Mouse (Mus musculus) midbrain, embryonic 13.5 days (tissue): ENCODE measurements around the gene Il12rb1. TPM values are rescaled to one million over a fixed set of nuclear protein-coding genes. Genes with fewer than 3 reads are reported as not detected.

Experiments
- ATAC-seq: fragments of 200-750 bp; cut with Nextera tagmentation; 2 replicates; pipeline ENCODE4 v1.8.0; 2017; ENCODE audit warnings: mild to moderate bottlenecking, moderate TSS enrichment, moderate library complexity
- H3K27ac ChIP-seq: fragments of 300-500 bp; sonication (generic); 2 replicates; pipeline ENCODE4 v1.5.1; 2015; ENCODE audit warnings: inconsistent platforms, mild to moderate bottlenecking, moderate library complexity
- H3K27me3 ChIP-seq: fragments of 300-500 bp; sonication (generic); 2 replicates; pipeline ENCODE4 v1.6.1; 2015; ENCODE audit warnings: mild to moderate bottlenecking, inconsistent platforms
- H3K36me3 ChIP-seq: fragments of 300-500 bp; sonication (generic); 2 replicates; pipeline ENCODE4 v1.6.1; 2015; ENCODE audit warnings: mild to moderate bottlenecking, inconsistent platforms
- H3K4me1 ChIP-seq: fragments of 300-500 bp; sonication (generic); replicated peaks from 2 replicates; pipeline ENCODE4 v1.6.1; 2015; ENCODE audit warnings: inconsistent platforms
- H3K4me2 ChIP-seq: fragments of 300-500 bp; sonication (generic); replicated peaks from 2 replicates; pipeline ENCODE4 v1.6.1; 2015; ENCODE audit warnings: moderate library complexity, mild to moderate bottlenecking, inconsistent platforms
- H3K4me3 ChIP-seq: fragments of 300-500 bp; sonication (generic); replicated peaks from 2 replicates; pipeline ENCODE4 v1.5.1; 2015; ENCODE audit warnings: mild to moderate bottlenecking, inconsistent platforms
- H3K9ac ChIP-seq: fragments of 300-500 bp; sonication (generic); replicated peaks from 2 replicates; pipeline ENCODE4 v1.6.1; 2015; ENCODE audit warnings: mild to moderate bottlenecking, inconsistent platforms
- H3K9me3 ChIP-seq: fragments of 300-500 bp; sonication (generic); 2 replicates; pipeline ENCODE4 v1.6.1; 2016; ENCODE audit warnings: mild to moderate bottlenecking, inconsistent platforms
- WGBS: fragments of 180-500 bp; shearing (Covaris S2); methylation state at CpG from one replicate; pipeline ENCODE4 v1.1.7; 2015; 5-methylcytosine and 5-hydroxymethylcytosine counted together
- polyA plus RNA-seq: library from polyadenylated mRNA; unstranded; fragments of >200 nt; fragmentation: Nextera tagmentation; extraction: Ambion mirVana; gene quantifications from 2 replicates; pipeline ENCODE4 v1.2.1, GENCODE M21; 2015

Gene Il12rb1
- polyA plus RNA-seq, 1 experiment from 2014 or later: not detected

- Histone ChIP-seq H3K4me2 (peak overlapping the region; percentile 77), H3K27me3 (peaks cover 30% of the 10 kb centered on the region), H3K4me1 (peaks cover 52% of the 10 kb centered on the region), H3K36me3 (peaks cover 17% of the 10 kb centered on the region), H3K9me3 (no peaks in the 10 kb centered on the region), H3K4me3 (peak overlapping the region; percentile 57), H3K9ac (peak overlapping the region; percentile 77), H3K27ac (peak overlapping the region; percentile 92)
- under 1% methylated on average over 20 of the region's 20 CpGs for WGBS
- peak; percentile 65 for ATAC-seq
These were observed 15.5 kb upstream of the Il12rb1 start for GRCm38 (mm10) chr8:70792700-70793099.

GRCm38 (mm10) chr8:70794215-70794614, 14.0 kb upstream of the Il12rb1 start:
- 94% methylated on average over 2 of the region's 2 CpGs for WGBS

GRCm38 (mm10) chr8:70795370-70795769, 12.9 kb upstream of the Il12rb1 start:
- ATAC-seq: no peak
- H3K9me3 ChIP-seq: no peaks in the 10 kb centered on the region
- no peak overlapping the region for H3K4me3 ChIP-seq
- H3K9ac ChIP-seq: no peak overlapping the region
- peaks cover 56% of the 10 kb centered on the region for H3K4me1 ChIP-seq
- no peaks in the 10 kb centered on the region for H3K36me3 ChIP-seq
- 0 out of 2 replicates have a peak overlapping the region, but pooled peaks have one; percentile 80 for H3K4me2 ChIP-seq
- WGBS: 94% methylated on average over 2 of the region's 2 CpGs
- no peak overlapping the region for H3K27ac ChIP-seq
- H3K27me3 ChIP-seq: peaks cover 44% of the 10 kb centered on the region

More at GRCm38 (mm10) chr8:70794215-70794614, 14.0 kb upstream of the Il12rb1 start:
- Histone ChIP-seq H3K9me3 (no peaks in the 10 kb centered on the region), H3K27ac (no peak overlapping the region), H3K36me3 (peaks cover 3% of the 10 kb centered on the region; the same call in 1 of the 2 replicates), H3K4me3 (no peak overlapping the region), H3K4me2 (no peak overlapping the region), H3K9ac (no peak overlapping the region), H3K4me1 (peaks cover 57% of the 10 kb centered on the region), H3K27me3 (peaks cover 39% of the 10 kb centered on the region)
- no peak for ATAC-seq

GRCm38 (mm10) chr8:70796403-70797080, 11.7 kb upstream of the Il12rb1 start:
- Histone ChIP-seq H3K27ac (peak overlapping the region; percentile 39), H3K4me3 (peak overlapping the region; percentile 56), H3K4me1 (peaks cover 49% of the 10 kb centered on the region), H3K4me2 (peak overlapping the region; percentile 80), H3K9me3 (no peaks in the 10 kb centered on the region), H3K27me3 (peaks cover 51% of the 10 kb centered on the region), H3K9ac (peak overlapping the region; percentile 76), H3K36me3 (no peaks in the 10 kb centered on the region)
- WGBS: 3% methylated on average over 49 of the region's 54 CpGs
- peak; percentile 7; the same call in 1 of the 2 replicates for ATAC-seq

- peak overlapping the region; percentile 56 for H3K4me3 ChIP-seq
- peak overlapping the region; percentile 80 for H3K4me2 ChIP-seq
- no peaks in the 10 kb centered on the region for H3K36me3 ChIP-seq
- under 1% methylated on average over 57 of the region's 57 CpGs for WGBS
- no peaks in the 10 kb centered on the region for H3K9me3 ChIP-seq
- peaks cover 54% of the 10 kb centered on the region for H3K27me3 ChIP-seq
- peaks cover 44% of the 10 kb centered on the region for H3K4me1 ChIP-seq
- H3K27ac ChIP-seq: peak overlapping the region; percentile 39; the same call in 1 of the 2 replicates
- H3K9ac ChIP-seq: peak overlapping the region; percentile 76
- peak; percentile 80 for ATAC-seq
These were observed 10.9 kb upstream of the Il12rb1 start for GRCm38 (mm10) chr8:70797081-70798070.

GRCm38 (mm10) chr8:70798281-70798680, 10.0 kb upstream of the Il12rb1 start:
- H3K9ac ChIP-seq: no peak overlapping the region
- H3K27me3 ChIP-seq: peaks cover 63% of the 10 kb centered on the region
- WGBS: 13% methylated on average over 15 of the region's 15 CpGs
- H3K27ac ChIP-seq: no peak overlapping the region
- H3K4me3 ChIP-seq: peak overlapping the region; percentile 56
- H3K36me3 ChIP-seq: no peaks in the 10 kb centered on the region
- peaks cover 36% of the 10 kb centered on the region for H3K4me1 ChIP-seq
- no peaks in the 10 kb centered on the region for H3K9me3 ChIP-seq
- no peak for ATAC-seq
- H3K4me2 ChIP-seq: peak overlapping the region; percentile 80

- peaks cover 78% of the 10 kb centered on the region for H3K27me3 ChIP-seq
These were observed 7.6 kb upstream of the Il12rb1 start for GRCm38 (mm10) chr8:70800648-70801047.

GRCm38 (mm10) chr8:70801156-70801555, 7.1 kb upstream of the Il12rb1 start:
- H3K4me2 ChIP-seq: no peak overlapping the region
- H3K9ac ChIP-seq: no peak overlapping the region
- no peak for ATAC-seq
- H3K36me3 ChIP-seq: no peaks in the 10 kb centered on the region
- peaks cover 41% of the 10 kb centered on the region for H3K4me1 ChIP-seq
- H3K9me3 ChIP-seq: no peaks in the 10 kb centered on the region
- H3K27me3 ChIP-seq: peaks cover 78% of the 10 kb centered on the region
- H3K4me3 ChIP-seq: no peak overlapping the region
- no peak overlapping the region for H3K27ac ChIP-seq
- 42% methylated on average over 15 of the region's 15 CpGs for WGBS

More at GRCm38 (mm10) chr8:70800648-70801047, 7.6 kb upstream of the Il12rb1 start:
- no peaks in the 10 kb centered on the region for H3K9me3 ChIP-seq
- no peak for ATAC-seq
- peaks cover 43% of the 10 kb centered on the region for H3K4me1 ChIP-seq
- H3K9ac ChIP-seq: no peak overlapping the region
- no peak overlapping the region for H3K4me2 ChIP-seq
- H3K4me3 ChIP-seq: no peak overlapping the region
- WGBS: 53% methylated on average over 10 of the region's 10 CpGs
- no peak overlapping the region for H3K27ac ChIP-seq
- no peaks in the 10 kb centered on the region for H3K36me3 ChIP-seq

- 79% methylated on average over 1 of the region's 1 CpGs for WGBS
- Histone ChIP-seq H3K27ac (no peak overlapping the region), H3K4me1 (peaks cover 35% of the 10 kb centered on the region), H3K4me2 (no peak overlapping the region), H3K4me3 (no peak overlapping the region), H3K9me3 (no peaks in the 10 kb centered on the region), H3K9ac (no peak overlapping the region), H3K27me3 (peaks cover 82% of the 10 kb centered on the region), H3K36me3 (no peaks in the 10 kb centered on the region)
- ATAC-seq: no peak
These were observed 6.4 kb upstream of the Il12rb1 start for GRCm38 (mm10) chr8:70801830-70802229.

GRCm38 (mm10) chr8:70802786-70803510, 5.3 kb upstream of the Il12rb1 start:
- Histone ChIP-seq H3K9ac (no peak overlapping the region), H3K36me3 (no peaks in the 10 kb centered on the region), H3K4me1 (peaks cover 26% of the 10 kb centered on the region), H3K4me2 (no peak overlapping the region), H3K27ac (no peak overlapping the region), H3K27me3 (peaks cover 83% of the 10 kb centered on the region), H3K4me3 (no peak overlapping the region), H3K9me3 (no peaks in the 10 kb centered on the region)
- 70% methylated on average over 11 of the region's 11 CpGs for WGBS
- no peak for ATAC-seq

- Histone ChIP-seq H3K27ac (no peak overlapping the region), H3K4me3 (peak overlapping the region; percentile 49), H3K9ac (peak overlapping the region; percentile 63; the same call in 1 of the 2 replicates), H3K27me3 (peaks cover 74% of the 10 kb centered on the region), H3K9me3 (no peaks in the 10 kb centered on the region), H3K4me1 (peaks cover 19% of the 10 kb centered on the region), H3K4me2 (peak overlapping the region; percentile 73), H3K36me3 (no peaks in the 10 kb centered on the region)
- WGBS: 2% methylated on average over 42 of the region's 47 CpGs
- ATAC-seq: no peak; the same call in 1 of the 2 replicates
These were observed 4.3 kb upstream of the Il12rb1 start for GRCm38 (mm10) chr8:70803761-70804480.
